Mouse (Mus musculus): Measurements from ENCODE around the gene Clec2g. TPM values are rescaled to one million over a fixed set of nuclear protein-coding genes. Genes with fewer than 3 reads are reported as not detected.
"Not testable (repeated sequence)": the region's sequence is repeated elsewhere in the genome, so short reads cannot be mapped to it uniquely, and the experiment has no call there.

Gene Clec2g
- total RNA-seq, 2 experiments from 2014 or later = 0.50 to 1.3 TPM

DNA sequence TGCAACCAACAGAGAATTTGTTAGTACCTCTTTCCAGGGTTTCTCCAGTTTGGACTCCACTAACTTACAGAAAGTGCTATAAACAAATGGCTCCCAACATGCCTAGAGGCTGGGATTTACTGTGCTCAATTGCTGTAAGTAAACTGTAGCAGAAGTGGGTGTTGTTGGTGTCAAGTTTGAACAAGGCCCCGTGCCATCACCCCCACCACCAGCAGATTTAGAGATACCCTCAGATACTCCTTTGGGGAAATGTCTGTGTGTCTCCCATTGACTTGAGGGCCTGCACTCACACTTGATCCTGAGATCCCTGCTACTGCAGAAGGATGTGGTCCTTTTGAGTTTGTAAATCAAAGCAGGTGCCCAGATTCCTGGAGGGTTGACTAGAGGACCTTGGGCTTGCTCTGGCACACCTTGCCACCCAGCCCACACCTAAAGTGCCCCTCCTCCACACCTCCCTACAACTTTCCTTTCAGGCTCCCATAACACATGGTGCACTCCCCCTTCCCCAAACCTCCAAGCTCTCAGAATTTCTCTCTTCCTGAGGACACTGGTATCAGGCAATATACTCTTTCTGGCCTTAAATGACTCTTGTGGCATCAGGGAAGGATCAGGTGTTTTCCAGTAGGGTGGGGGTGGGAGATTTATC lies 37.3 kb downstream of the Clec2g start:
- DNase-seq = no peak

DNA sequence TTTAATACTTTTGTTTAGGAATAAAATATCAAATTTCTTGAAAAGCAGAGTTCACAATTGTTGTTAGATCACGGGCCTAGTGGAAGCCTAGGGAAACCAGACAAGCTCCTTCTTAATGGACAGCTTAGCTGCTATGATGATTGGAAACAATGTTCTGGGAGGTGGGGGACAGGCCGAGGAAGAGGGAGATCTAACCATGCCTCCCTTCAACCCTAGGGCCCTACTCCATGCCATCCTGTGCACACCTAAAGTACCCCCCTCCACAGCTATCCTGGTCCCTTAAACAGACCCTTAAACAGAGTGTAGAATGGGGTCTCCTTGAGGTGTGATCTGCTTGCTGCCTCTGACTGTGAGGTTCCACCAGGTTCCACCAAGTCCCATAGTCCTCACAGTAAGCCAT lies 38.0 kb downstream of the Clec2g start:
- no peak for DNase-seq

DNA sequence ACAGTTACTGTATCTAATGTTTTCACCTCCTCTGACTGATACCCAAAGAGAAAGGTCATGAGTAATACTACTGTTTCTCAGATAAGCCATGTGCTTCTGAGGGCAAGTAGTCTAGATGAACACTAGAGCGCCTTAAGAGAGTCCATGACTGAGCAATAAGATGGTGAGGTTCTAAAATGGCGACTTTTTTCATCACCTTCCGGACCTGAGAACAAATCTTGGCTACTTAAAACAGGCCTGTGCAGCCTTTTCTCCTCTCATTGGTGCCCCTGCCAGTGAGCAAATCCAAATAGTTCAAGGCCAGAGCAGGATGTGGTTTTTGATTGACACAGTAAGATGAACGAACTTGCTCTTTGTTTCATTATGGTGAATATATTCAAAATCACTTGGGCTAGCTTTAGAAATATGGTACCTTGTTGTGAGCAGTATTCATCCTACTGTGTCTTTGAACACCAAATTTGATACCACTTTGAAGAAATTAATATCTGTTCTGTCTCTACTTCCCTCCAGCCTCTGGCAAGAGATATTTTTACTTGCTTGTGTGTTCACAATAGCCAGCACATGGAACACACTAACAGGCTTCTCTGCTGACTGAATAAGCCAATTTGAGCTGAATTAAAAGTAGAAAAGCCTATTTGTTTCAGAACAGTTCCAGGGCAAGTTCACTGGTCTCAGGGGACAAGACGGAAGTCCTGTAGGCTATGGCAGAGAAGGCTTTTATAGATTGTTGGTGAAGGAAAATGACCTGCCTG lies 38.7 kb downstream of the Clec2g start:
- DNase-seq = no peak

DNA sequence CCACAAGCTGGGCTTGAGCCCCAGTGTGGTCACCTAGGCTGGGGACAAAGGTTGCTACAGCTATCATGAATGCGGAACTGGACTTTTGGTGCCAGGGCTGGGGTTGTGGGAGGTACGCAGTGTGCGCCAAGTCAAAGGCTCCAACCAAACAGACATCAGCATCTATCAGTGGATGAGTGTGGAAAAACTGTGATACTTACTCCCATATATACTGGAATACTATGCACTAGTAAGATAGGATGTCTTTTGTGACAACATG lies 39.2 kb downstream of the Clec2g start:
- DNase-seq = no peak

DNA sequence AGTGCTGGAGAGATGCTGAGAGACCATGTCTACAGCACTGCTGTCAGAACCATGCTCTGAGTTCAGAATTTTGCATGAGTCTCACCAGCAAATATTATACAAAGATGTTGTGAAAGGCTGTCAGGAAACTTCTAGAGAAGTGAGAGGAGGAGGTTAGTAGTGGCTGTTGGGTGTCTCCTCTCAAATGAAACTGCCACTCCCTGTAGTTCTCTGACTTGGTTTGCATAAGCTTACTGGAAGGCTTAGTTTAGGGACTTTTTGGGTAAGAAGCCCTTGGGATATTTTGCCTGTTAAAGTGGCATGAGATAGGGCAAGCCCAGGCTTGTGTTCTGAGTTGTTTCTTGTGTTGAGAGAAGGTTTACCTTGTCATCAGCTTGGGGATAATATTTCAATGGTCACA lies 40.7 kb downstream of the Clec2g start:
- DNase-seq = not testable (repeated sequence)

DNA sequence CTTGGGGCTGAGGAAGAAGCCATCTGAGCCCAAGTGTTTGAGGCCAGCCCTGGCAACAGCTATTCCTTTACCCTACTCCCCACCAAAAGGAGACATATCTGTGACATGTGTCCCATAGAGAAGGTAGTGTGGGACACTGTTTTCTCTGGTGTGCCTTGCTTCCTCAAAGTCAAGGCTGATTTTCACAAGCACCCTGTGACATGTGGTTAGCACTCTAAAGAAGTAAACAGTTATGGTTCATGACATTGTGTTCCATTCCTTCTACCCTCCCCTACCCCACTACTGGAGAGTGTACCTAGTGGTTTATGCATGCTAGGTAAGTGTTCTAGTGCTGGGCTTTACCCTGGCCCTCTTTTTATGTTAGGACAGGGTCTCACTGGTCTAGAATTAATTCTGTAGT lies 42.0 kb downstream of the Clec2g start:
- DNase-seq = no peak

DNA sequence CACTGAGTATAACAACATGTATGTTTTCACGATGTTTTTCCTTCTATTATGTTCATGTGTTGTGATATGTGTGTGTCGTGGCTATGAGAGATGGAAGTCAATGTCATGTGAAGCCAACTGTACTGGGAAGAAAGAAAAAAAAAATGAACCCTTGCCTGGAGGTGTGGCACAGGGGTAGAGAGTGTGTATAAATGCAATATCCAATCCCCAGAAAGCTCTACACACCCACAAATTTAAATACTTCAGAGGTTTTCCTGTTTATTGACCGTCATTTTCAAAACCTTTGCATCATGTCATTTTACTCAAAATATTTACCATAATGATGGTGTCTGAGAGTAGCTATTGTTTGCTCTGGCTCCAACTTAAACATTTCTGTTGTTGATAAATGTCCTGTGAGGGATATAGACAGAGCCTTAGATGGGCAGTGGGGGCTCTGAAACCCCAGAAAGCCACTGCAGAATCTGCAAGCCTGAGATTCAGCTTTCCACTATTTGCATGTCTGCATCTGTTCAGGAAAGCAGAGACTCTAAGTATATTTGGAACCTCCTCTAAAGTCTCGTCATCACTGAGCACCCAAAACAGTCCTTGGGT lies 47.9 kb downstream of the Clec2g start:
- DNase-seq = not testable (repeated sequence)

DNA sequence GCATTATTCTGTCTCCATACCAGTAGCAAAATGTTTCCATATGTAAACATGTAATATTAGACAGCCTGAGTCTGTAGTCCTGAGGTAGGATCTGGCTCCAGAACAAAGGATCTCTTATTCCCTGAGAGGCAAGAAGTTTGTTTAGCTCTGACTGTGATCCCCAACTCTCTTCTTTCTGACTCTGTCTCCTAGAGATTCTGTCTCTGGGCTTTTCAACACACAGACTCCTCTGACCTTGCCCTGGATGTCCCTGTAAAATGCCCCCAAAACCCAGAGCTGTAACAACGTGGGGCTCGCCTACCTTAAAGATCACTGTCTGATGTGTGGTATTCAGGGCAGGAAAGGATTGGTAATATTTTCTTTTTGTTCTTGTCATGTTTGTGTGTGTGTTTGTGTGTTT lies 58.2 kb downstream of the Clec2g start:
- no peak for DNase-seq

DNA sequence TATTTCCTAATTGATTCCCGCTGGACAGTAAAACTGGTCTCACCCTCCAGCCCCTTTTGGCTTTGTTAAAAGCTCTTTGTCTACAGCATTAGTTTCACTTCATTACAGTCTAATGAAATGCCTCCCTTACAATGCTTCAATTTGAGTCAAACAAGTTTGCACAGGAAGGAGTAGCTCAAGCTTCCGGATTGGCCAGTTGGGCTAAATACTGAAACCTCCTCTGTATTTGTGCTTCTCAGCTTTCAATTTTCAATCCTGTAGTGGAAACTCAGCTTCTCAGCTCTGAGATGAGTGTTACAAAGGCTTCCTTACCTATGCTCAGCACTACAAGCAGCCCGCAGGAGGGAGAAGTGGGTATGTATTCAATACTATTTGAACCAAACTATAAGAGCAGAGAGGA lies 58.6 kb downstream of the Clec2g start:
- DNase-seq = no peak

DNA sequence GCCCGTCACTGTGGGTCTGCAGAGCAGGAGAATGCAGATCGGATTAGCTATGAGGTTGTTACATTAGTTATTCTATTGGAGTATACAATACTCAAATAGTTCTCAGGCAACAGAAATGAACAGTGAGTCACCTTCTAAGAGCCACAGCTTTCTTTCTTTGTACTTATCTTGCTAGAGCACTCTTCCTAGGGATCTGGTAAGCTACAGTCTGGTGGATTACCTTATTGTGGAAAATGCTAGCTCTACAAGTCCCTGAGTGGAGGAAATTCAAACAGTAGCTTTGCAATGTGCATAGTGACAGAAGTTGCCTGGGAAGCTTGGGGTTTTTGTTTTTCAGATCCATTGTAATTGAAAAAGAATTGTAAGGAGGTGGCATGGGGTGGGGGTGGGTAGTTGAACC lies 59.0 kb downstream of the Clec2g start:
- DNase-seq = no peak

DNA sequence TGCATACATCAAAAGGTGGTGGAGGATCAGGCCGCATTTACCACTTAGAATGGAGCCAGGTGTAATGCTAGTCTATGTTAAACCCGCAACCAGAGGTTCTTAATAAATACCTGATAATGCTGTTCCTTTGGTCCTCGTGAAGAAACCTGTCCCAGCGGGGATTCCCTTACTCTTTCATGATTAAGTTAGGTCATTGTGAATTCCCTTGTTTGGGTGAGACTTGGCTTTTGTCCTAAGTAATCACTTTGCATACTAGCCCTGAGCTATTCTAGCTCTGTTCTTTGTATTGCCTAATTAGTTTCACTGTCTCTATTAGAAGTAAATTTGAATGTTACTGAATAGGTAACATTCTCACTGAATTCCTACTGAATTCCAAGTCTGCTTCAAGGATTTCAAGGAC lies 60.2 kb downstream of the Clec2g start:
- DNase-seq = no peak

DNA sequence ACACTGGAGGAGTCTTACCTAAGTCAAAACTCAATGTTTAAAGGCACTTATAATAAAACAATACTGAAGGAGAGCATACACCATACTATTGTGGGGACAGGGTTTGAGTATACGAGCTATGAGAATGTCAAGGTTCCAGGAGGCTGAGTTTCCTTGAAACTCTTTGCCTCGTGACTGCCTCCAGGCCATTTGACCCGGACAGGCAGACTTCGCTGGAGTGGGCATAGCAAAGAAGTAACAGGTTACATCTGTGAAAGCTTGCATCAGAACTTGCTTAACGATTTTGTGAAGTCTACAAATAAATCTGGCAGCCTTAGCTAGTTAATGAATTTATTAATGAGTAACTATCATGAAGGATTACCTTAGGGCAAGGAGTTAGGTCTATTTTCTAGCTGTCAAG lies 60.6 kb downstream of the Clec2g start:
- no peak for DNase-seq

DNA sequence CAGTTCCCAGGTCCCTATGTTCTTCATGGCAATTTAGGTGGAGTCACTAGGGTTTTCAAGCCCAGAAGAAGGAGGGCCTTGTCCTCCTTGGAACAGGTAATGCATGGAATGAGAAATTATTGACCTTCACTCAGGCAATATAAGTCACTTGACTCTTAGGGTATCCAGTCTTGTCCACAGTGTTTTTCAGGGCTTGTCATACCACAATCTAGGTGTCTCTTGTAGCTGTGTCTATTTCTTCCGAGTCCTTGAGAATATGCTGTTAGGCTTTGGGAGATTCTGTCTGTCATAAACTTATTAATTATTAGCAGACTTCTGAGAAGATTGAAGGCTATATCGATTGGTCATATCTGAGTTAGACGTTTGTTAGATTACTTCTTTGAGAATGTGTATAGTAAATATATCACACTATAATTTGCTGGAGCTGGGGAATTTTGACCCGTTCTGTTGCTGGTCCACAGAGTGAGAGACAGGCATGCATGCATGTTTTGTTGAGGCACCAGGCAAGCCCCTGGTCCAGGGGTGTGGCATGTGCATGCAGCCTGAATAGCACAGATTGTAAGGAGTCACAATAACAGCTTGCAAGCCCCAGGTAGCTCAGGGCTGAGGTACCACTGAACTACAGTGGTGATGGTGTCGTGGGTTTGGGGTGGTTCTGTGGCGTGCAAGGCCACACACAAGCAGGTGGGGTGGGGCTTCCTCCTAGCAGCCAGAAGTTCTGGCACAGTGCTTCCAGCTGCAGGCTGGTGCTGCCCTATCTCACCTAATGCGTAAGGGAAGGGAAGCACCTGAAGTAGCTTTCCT lies 61.3 kb downstream of the Clec2g start:
- no peak for DNase-seq

DNA sequence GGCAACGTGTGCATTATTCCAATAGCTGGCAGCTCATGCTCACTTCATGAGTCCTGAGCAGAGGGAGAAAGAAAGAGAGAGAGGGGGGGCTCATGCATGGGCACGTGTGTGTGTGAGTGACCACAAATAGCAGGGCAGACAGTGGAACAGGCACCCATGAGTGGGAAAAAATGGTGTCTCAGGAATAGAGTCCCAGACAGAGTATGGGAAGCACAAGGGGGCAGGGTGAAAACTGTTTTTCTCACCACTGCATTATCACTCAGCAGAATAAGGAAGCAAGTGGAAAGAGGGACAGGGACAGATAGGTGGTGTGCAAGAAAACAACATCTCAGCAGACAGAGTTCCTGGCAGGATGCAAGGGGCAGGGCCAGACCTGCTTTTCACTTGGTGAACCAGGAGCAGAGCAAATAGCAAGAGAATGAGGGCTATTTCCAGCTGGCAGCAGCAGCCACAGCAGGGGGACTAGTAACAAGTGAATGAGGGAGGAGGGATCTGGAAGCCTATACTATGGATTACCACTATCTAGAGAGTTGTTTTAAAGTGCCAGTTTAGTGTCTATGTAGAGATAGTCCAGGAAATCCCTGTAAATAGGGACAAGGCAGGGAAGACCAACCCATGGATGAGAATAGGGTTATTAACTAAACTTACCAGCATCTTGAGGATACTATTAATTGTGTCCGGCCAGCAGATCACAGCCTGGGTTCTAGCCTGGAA lies 62.0 kb downstream of the Clec2g start:
- DNase-seq = no peak

DNA sequence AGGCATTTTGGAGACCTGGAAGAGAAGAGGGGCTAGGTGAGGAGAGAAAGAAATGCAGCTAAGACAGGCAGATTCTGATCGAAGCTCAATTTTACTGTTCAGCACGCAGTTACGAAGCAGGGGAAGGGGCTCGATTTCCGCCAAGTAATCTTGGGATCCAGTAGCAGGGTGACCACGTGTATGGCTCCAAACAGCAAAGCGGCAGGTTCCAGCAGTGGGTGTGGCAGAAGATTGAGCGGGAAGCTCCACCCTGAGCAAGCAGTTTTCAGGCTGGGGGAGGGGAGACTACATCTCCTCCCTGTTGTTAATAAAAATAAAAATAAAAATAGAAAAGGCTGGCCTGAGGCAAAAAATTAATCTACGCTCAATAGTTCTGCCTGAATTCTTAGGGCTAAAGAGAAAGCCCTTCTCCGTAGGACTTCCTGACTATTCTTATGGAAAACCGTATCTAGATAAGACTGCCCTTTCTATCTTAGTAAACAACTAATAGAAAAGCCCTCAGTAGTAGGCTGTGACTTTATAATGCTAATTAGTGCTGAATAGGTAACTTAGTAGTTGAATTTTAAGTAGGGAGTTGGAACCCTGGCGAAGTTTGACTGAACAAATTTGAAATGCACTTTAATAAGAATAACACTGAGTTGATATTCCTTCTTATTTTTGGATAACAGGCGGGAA lies 62.7 kb downstream of the Clec2g start:
- DNase-seq = no peak

DNA sequence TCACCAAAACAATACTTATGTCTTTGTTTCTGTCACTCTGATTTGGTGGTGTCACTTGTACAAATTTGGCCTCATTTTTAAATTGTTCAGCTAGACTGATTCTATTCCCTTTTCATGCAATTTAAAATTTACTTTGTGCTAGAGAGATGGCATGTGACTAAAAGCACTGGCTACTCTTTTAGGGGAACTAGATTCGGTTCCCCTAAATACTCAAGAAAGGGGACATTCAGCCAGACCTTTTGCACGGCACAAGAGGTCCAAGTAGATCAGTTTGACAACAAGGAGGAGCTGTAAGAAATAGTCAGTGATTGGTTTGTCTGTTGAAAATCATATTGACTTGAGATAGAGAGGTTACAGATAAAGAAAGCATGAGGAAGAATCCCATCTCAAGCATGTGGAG lies 67.2 kb downstream of the Clec2g start:
- no peak for DNase-seq

DNA sequence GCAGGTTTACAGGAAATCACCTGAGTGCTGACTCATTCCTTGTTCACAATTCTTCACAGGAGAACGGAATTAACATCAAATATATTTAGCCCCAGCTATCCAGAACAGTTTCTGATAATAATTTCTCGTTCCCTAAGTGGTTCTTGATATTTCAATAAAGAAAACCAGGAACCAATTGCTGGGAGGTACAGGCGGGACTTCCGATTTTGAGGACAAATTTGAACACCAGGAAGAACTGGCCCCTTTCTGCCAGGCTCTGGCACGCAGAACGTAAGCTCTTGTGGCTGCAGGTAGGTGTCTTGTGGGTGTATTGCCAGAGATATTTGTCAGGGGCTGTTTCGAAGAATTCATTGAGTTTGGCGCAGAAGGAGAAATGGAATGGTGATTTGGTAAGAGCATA lies 74.4 kb downstream of the Clec2g start:
- no peak for DNase-seq

DNA sequence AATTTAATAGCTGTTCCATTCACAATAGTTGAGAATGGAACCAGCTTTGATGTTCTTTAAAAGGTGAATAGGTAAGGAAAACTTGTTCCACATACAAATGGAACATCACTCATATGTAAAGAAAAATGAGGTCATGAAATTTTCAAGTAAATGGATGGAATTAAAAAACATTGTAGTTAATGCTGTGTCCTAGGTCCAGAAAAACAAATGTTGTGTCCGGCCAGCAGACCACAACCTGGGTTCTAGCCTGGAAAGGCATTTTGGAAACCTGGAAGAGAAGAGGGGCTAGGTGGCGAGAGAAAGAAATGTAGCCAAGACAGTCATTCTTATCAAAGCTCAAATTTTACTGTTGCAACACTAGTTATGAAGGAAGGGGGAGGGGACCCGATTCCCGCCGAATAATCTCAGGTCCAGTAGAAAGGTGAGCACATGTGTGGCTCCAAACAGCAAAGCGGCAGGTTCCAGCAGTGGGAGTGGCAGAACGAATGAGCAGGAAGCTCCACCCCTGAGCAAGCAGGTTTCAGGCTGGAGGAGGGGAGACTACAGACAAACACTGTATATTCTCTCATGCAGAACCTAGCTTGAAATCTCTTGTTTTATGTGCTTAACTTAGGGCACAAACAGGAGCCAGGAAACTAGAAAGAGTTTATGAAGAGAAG lies 75.8 kb downstream of the Clec2g start:
- DNase-seq = not testable (repeated sequence)

DNA sequence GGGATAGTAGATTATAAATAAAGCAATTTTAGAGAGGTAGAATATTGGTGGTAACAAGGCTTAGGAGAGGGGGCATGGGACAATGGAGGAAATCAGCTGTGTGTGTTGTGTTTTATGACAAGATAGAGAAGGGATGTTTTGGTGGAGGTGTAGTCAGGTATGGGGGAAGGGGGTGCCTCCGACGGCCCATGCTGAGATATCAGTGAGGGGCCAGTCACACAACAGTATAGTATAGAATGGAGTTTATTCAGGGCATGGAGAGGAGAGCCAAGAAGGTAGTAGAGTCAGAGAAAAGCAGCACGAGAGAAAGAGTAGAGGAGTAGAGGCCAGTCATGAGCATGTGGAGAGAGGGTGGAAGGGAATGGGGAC lies 76.3 kb downstream of the Clec2g start:
- no peak for DNase-seq

DNA sequence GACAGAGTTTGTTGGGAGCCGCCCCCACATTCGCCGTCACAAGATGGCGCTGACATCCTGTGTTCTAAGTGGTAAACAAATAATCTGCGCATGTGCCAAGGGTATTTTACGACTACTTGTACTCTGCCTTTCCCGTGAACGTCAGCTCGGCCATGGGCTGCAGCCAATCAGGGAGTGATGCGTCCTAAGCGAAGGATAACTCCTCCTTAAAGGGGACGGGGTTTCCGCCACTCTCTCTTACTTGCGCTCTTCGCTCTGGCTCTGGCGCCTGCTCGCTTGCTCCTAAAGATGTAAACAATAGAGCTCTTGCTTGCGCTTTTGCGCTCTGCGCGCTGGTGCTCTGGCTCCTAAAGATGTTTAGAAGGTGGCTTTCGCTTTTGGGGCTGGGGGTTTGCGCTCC lies 77.8 kb downstream of the Clec2g start:
- not testable (repeated sequence) for DNase-seq

DNA sequence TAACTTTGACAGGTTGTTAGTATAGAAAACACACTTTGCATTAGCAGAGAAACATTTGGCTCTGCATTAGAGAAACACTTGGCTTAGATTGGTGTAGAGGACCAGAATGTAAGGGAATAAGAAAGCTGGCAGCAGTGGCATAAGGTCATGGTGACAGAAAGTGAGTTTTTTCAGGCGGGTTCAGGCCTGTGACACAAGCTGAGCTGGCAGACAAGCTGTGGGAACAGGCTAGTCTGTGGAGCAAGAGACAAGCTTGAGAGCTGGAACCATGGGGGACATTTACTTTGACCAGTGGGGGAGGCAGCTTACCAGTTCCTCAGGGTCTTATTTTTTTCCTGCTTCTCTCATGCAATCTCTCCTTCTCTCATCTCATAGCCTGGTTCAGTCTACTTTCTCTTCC lies 78.8 kb downstream of the Clec2g start:
- no peak for DNase-seq

DNA sequence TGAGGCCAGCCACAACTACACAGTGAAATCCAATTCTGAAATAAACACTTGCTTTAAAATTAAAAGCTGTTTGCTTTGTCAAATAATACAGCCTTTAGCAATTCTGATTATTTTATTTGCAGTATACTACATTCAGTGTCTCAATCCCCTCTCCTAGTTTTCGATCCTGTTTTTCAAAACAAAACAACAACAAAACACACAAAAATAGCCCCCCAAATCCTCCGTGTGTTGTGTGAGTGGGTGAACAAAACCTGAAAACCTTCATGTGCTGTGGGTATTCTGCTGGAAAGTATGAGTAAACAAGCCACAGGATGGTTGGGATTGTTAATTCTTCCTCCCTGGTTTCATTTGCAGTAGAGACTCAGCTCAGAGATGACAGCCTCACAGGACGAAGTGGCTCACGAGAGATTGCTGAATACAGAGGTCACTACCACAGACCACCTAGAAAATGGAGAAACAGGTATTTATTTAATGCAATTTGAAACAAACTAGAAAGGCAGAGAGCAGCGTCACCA lies 79.6 kb downstream of the Clec2g start:
- DNase-seq = no peak
